Mouse (Mus musculus) kidney, embryonic 15.5 days (tissue): Measurements from ENCODE around the gene Stat5b. TPM values are rescaled to one million over a fixed set of nuclear protein-coding genes. Genes with fewer than 3 reads are reported as not detected.
A peak's percentile ranks its signal among the peaks of the same experiment; 100 is the strongest.

Experiments used
- ATAC-seq: fragments of 200-750 bp; cut with Nextera tagmentation; replicated peaks from 2 replicates; pipeline ENCODE4 v1.8.0; 2017; ENCODE audit warnings: moderate TSS enrichment; ENCODE audit not compliant: low FRiP score
- H3K27ac ChIP-seq: fragments of 300-500 bp; sonication (generic); 2 replicates; pipeline ENCODE4 v1.5.1; 2015; ENCODE audit warnings: mild to moderate bottlenecking, inconsistent platforms
- H3K27me3 ChIP-seq: fragments of 300-500 bp; sonication (generic); 2 replicates; pipeline ENCODE4 v1.6.1; 2015; ENCODE audit warnings: inconsistent platforms
- H3K36me3 ChIP-seq: fragments of 300-500 bp; sonication (generic); 2 replicates; pipeline ENCODE4 v1.6.1; 2015; ENCODE audit warnings: inconsistent platforms
- H3K4me1 ChIP-seq: fragments of 300-500 bp; sonication (generic); 2 replicates; pipeline ENCODE4 v1.6.1; 2015; ENCODE audit warnings: inconsistent platforms
- H3K4me2 ChIP-seq: fragments of 300-500 bp; sonication (generic); 2 replicates; pipeline ENCODE4 v1.6.1; 2015; ENCODE audit warnings: moderate library complexity, mild to moderate bottlenecking, inconsistent platforms
- H3K4me3 ChIP-seq: fragments of 300-500 bp; sonication (generic); replicated peaks from 2 replicates; pipeline ENCODE4 v1.5.1; 2015; ENCODE audit warnings: mild to moderate bottlenecking, inconsistent platforms
- H3K9ac ChIP-seq: fragments of 300-500 bp; sonication (generic); 2 replicates; pipeline ENCODE4 v1.6.1; 2015; ENCODE audit warnings: mild to moderate bottlenecking, inconsistent platforms
- H3K9me3 ChIP-seq: fragments of 300-500 bp; sonication (generic); replicated peaks from 2 replicates; pipeline ENCODE4 v1.6.1; 2016; ENCODE audit warnings: inconsistent platforms
- WGBS: fragments of 180-500 bp; shearing (Covaris S2); methylation state at CpG from one replicate; pipeline ENCODE4 v1.1.7; 2015; ENCODE audit warnings: mixed read lengths; 5-methylcytosine and 5-hydroxymethylcytosine counted together
- polyA plus RNA-seq: library from polyadenylated mRNA; unstranded; fragments of >200 nt; fragmentation: Nextera tagmentation; extraction: Ambion mirVana; gene quantifications from 2 replicates; pipeline ENCODE4 v1.2.1, GENCODE M21; 2015

Gene Stat5b
- polyA plus RNA-seq, 1 experiment from 2014 or later = 19.6 TPM

GRCm38 (mm10) chr11:100770646-100771408 is 79.7 kb downstream of the Stat5b start, which contains the start of gene Ghdc:
Ghdc (minus strand) TSS chr11:100770957.
- H3K9ac ChIP-seq = peak within 1 kb of the TSS; percentile 63
- peak; percentile 79 for ATAC-seq
- WGBS = 18% methylated on average over 17 of the region's 17 CpGs
- H3K27ac ChIP-seq = peak within 1 kb of the TSS; percentile 45
- H3K9me3 ChIP-seq = no peaks in the 10 kb centered on the region
- no peaks in the 10 kb centered on the region for H3K27me3 ChIP-seq
- peaks cover 7% of the 10 kb centered on the region for H3K4me1 ChIP-seq
- H3K4me2 ChIP-seq = peak within 1 kb of the TSS; percentile 67
- H3K36me3 ChIP-seq = no peaks in the 10 kb centered on the region
- H3K4me3 ChIP-seq = peak within 1 kb of the TSS; percentile 65

- Histone ChIP-seq H3K36me3 (no peaks in the 10 kb centered on the region), H3K4me1 (peaks cover 7% of the 10 kb centered on the region), H3K27ac (peak overlapping the region; percentile 33; the same call in 1 of the 2 replicates), H3K27me3 (no peaks in the 10 kb centered on the region), H3K4me3 (peak overlapping the region; percentile 65), H3K9ac (peak overlapping the region; percentile 63), H3K4me2 (peak overlapping the region; percentile 67), H3K9me3 (no peaks in the 10 kb centered on the region)
- ATAC-seq = no peak
- WGBS = 52% methylated on average over 6 of the region's 6 CpGs
Measured at GRCm38 (mm10) chr11:100769980-100770379, 80.5 kb downstream of the Stat5b start.

GRCm38 (mm10) chr11:100767871-100768270 is 82.7 kb downstream of the Stat5b start:
- no peak for ATAC-seq
- Histone ChIP-seq H3K27ac (no peak overlapping the region), H3K9me3 (no peaks in the 10 kb centered on the region), H3K9ac (no peak overlapping the region), H3K4me1 (peaks cover 7% of the 10 kb centered on the region), H3K4me2 (no peak overlapping the region), H3K27me3 (peaks cover 2% of the 10 kb centered on the region; the same call in 1 of the 2 replicates), H3K4me3 (no peak overlapping the region), H3K36me3 (no peaks in the 10 kb centered on the region)
- 85% methylated on average over 5 of the region's 5 CpGs for WGBS

- H3K4me2 ChIP-seq = no peak overlapping the region
- ATAC-seq = no peak
- H3K27ac ChIP-seq = no peak overlapping the region
- H3K9ac ChIP-seq = no peak overlapping the region
- no peaks in the 10 kb centered on the region for H3K36me3 ChIP-seq
- no peaks in the 10 kb centered on the region for H3K9me3 ChIP-seq
- peaks cover 11% of the 10 kb centered on the region for H3K4me1 ChIP-seq
- 79% methylated on average over 9 of the region's 9 CpGs for WGBS
- no peak overlapping the region for H3K4me3 ChIP-seq
- peaks cover 14% of the 10 kb centered on the region for H3K27me3 ChIP-seq
Measured at GRCm38 (mm10) chr11:100766726-100767125, 83.8 kb downstream of the Stat5b start.

GRCm38 (mm10) chr11:100762831-100763230 is 87.7 kb downstream of the Stat5b start, which contains the start of gene Hcrt:
Hcrt (minus strand) TSS chr11:100762931.
- Histone ChIP-seq H3K27ac (no peak within 1 kb of the TSS), H3K36me3 (no peaks in the 10 kb centered on the region), H3K9ac (peak within 1 kb of the TSS; percentile 19; the same call in 1 of the 2 replicates), H3K9me3 (no peaks in the 10 kb centered on the region), H3K4me3 (peak within 1 kb of the TSS; percentile 41), H3K4me1 (peaks cover 21% of the 10 kb centered on the region), H3K4me2 (peak within 1 kb of the TSS; percentile 69), H3K27me3 (peaks cover 45% of the 10 kb centered on the region)
- no peak for ATAC-seq
- WGBS = 76% methylated on average over 7 of the region's 7 CpGs

DNA sequence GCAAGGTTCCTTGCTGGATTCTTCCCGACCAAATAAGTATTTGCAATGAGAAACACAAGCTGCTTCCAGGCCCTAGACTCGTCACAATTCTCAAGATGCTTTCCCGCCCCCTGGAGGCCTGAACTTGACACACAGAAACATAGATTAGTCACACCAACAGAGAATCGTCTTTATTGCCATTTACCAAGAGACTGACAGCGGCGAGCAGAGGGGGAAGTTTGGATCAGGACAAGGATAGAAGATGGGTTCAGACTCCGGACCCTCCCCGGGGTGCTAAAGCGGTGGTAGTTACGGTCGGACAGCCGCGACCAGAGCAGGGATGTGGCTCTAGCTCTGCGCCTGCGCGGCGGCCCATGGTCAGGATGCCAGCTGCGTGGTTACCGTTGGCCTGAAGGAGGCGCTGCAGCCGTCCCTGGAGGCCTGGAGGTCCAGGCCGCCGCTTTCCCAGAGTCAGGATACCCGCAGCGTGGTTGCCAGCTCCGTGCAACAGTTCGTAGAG is 88.9 kb downstream of the Stat5b start:
- peak overlapping the region; percentile 41 for H3K4me3 ChIP-seq
- H3K4me1 ChIP-seq = peaks cover 21% of the 10 kb centered on the region
- H3K27me3 ChIP-seq = peaks cover 50% of the 10 kb centered on the region
- H3K4me2 ChIP-seq = peak overlapping the region; percentile 69
- H3K27ac ChIP-seq = no peak overlapping the region
- WGBS = under 1% methylated on average over 27 of the region's 27 CpGs
- no peaks in the 10 kb centered on the region for H3K36me3 ChIP-seq
- peak; percentile 76 for ATAC-seq
- H3K9ac ChIP-seq = peak overlapping the region; percentile 19; the same call in 1 of the 2 replicates
- no peaks in the 10 kb centered on the region for H3K9me3 ChIP-seq

DNA sequence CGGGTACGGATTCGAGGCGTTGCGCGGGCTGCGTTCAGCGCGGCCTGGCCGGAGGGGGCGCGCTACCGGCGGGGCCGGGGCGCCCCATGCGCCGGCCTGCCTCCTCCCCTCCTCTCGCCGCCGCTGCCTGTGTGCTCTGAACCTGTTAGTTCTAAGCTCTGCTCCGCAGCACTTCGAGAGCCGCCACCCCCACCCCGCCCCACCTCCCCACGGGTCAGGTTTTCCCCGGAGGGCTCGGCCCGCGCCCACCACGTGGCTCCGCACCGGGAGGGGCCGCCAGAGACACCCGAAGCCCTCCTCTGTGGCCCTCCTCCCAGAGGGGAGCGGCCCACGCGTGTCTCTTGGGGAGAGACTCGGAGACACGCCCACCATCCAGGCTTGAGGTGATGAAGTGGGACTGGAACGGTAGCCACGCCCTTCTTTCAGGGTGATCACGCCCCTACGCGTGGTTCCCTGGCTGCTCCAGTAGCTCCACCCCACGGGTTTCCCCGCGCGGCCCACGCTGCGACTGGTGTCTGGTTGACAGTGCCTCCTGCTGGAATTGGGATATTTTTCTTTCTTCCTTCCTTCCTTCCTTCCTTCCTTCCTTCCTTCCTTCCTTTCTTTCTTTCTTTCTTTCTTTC is 90.8 kb downstream of the Stat5b start, which contains the start of gene Kcnh4:
Gene Kcnh4 (minus strand): TSS at position 332 of the 623 bp plus-strand sequence.
- peaks cover 58% of the 10 kb centered on the region for H3K27me3 ChIP-seq
- H3K9me3 ChIP-seq = no peaks in the 10 kb centered on the region
- H3K9ac ChIP-seq = no peak within 1 kb of the TSS
- H3K4me3 ChIP-seq = peak within 1 kb of the TSS; percentile 37
- H3K4me2 ChIP-seq = peak within 1 kb of the TSS; percentile 68
- no peaks in the 10 kb centered on the region for H3K36me3 ChIP-seq
- no peak within 1 kb of the TSS for H3K27ac ChIP-seq
- no peak for ATAC-seq
- 2% methylated on average over 51 of the region's 51 CpGs for WGBS
- peaks cover 21% of the 10 kb centered on the region for H3K4me1 ChIP-seq

DNA sequence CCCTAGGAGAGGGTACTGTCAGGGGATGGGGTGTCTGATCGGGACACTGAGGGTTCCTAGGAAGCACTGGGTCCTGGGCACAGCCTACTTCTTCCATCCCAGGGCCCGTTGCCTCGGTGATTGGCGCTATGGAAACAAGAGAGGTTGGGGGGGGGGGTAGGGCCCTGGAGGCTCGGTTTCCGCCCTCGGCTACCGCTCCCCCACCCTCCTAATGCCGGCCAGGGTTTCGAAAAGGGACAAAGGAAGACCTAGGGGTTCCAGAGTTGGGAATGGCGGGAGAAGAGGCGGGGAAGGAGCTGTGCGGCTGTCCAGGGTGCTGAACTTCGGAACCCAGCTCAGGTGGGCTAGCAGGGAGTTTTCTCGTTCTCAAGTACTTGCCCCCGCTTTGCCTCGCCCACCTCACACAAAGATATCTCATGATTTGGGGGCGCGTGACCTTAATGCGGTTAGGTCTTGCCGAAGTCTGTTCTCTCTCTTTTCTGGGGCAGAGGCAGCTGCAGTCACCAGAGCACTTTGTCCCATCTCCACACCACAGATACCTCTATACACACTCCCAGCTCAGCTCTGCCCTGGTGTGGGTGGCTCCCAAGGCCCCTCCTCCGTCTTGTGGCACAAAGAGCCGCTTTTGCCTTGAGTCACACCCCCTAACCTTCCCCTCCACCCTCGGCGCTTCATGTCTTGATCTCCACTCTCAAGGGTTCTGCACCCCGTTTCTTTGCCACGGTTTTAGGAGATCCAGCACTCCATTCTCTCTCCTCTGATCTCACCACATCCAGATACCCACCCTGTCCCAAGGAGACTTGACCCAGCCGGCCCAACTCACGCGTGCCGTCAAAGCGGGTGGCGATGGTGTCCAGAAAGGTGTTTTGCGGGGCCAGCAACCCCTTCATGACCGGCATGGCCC is 91.6 kb downstream of the Stat5b start:
- no peak overlapping the region for H3K9ac ChIP-seq
- H3K9me3 ChIP-seq = no peaks in the 10 kb centered on the region
- WGBS = 2% methylated on average over 34 of the region's 35 CpGs
- H3K36me3 ChIP-seq = no peaks in the 10 kb centered on the region
- H3K4me2 ChIP-seq = peak overlapping the region; percentile 68
- no peak overlapping the region for H3K27ac ChIP-seq
- peak overlapping the region; percentile 37 for H3K4me3 ChIP-seq
- H3K4me1 ChIP-seq = peaks cover 21% of the 10 kb centered on the region
- H3K27me3 ChIP-seq = peaks cover 58% of the 10 kb centered on the region
- ATAC-seq = no peak

DNA sequence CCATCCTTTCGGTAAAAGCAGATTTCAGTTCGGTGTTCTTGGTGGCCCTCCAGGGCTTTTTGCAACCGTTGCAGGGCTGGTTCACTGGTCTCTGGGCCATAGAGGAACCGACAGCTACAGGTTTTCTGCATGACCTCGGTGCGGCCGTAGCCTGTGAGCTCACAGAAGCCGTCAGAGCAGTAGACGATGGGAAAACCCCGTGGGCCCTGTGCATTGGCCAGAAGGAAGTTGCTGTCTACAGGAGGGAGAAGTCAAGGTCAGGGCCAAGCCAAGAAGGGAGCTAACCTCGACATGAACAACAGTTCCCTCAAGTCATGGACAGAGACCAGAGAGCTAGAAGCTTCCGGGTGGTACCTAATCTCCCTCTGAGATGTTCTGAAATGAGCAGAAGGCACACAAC is 93.0 kb downstream of the Stat5b start:
- Histone ChIP-seq H3K9ac (no peak overlapping the region), H3K4me3 (no peak overlapping the region), H3K36me3 (no peaks in the 10 kb centered on the region), H3K4me2 (no peak overlapping the region), H3K27ac (no peak overlapping the region), H3K27me3 (peaks cover 56% of the 10 kb centered on the region), H3K4me1 (peaks cover 21% of the 10 kb centered on the region), H3K9me3 (no peaks in the 10 kb centered on the region)
- WGBS = 86% methylated on average over 12 of the region's 12 CpGs
- ATAC-seq = no peak

DNA sequence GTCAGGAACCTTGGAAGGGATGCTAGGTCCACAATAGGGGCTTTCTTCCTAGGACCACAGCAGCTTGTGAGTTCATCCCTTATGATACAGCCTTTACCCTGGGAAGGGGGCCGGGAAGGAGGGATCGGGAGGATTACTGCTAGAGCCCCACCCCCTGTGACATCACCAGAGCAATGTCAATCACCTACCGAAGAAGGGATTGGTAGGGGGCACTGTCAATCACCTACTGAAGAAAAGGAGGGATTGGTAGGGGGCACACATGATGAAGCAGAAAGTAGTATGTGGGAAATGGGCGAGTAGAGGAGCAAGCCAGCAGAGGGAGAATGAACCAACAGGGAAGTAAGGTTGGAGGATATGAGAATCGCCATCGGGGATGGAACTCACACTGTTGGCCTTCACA is 94.0 kb downstream of the Stat5b start:
- Histone ChIP-seq H3K9ac (no peak overlapping the region), H3K4me3 (no peak overlapping the region), H3K27me3 (peaks cover 52% of the 10 kb centered on the region), H3K27ac (no peak overlapping the region), H3K9me3 (no peaks in the 10 kb centered on the region), H3K4me1 (peaks cover 19% of the 10 kb centered on the region), H3K4me2 (no peak overlapping the region), H3K36me3 (no peaks in the 10 kb centered on the region)
- WGBS = 63% methylated on average over 6 of the region's 6 CpGs
- no peak for ATAC-seq

GRCm38 (mm10) chr11:100754693-100755057 is 95.8 kb downstream of the Stat5b start:
- H3K27me3 ChIP-seq = peaks cover 43% of the 10 kb centered on the region
- 91% methylated on average over 3 of the region's 3 CpGs for WGBS
- H3K4me3 ChIP-seq = no peak overlapping the region
- ATAC-seq = no peak
- peaks cover 15% of the 10 kb centered on the region for H3K4me1 ChIP-seq
- H3K36me3 ChIP-seq = no peaks in the 10 kb centered on the region
- H3K4me2 ChIP-seq = no peak overlapping the region
- no peak overlapping the region for H3K27ac ChIP-seq
- no peak overlapping the region for H3K9ac ChIP-seq
- no peaks in the 10 kb centered on the region for H3K9me3 ChIP-seq
